Mouse (Mus musculus) neural tube, embryonic 14.5 days (tissue): ENCODE measurements at regions not wholly inside any gene's neighbourhood (a gene's known extent, or its start where the extent isn't known, plus 50 kb on each side); places are given as distances from the start of the nearest gene placed in this dataset.

ENCODE experiments used
- ATAC-seq: fragments of 200-750 bp; cut with Nextera tagmentation; 2 replicates; pipeline ENCODE4 v1.8.0; 2017; ENCODE audit warnings: low read depth, mild to moderate bottlenecking, moderate TSS enrichment, moderate library complexity
- H3K27ac ChIP-seq: fragments of 300-500 bp; sonication (generic); 2 replicates; pipeline ENCODE4 v1.5.1; 2014; ENCODE audit warnings: low read depth, mild to moderate bottlenecking, control low read depth, low read length, moderate library complexity, mixed read lengths
- H3K27me3 ChIP-seq: fragments of 300-500 bp; sonication (generic); 2 replicates; pipeline ENCODE4 v1.6.1; 2014; ENCODE audit warnings: low read length; ENCODE audit not compliant: control insufficient read depth, insufficient read depth
- H3K36me3 ChIP-seq: fragments of 300-500 bp; sonication (generic); 2 replicates; pipeline ENCODE4 v1.6.1; 2014; ENCODE audit warnings: low read length, mixed read lengths; ENCODE audit not compliant: control insufficient read depth, insufficient read depth
- H3K4me1 ChIP-seq: fragments of 300-500 bp; sonication (generic); 2 replicates; pipeline ENCODE4 v1.6.1; 2014; ENCODE audit warnings: low read length; ENCODE audit not compliant: control insufficient read depth, insufficient read depth
- H3K4me2 ChIP-seq: fragments of 300-500 bp; sonication (generic); 2 replicates; pipeline ENCODE4 v1.6.1; 2014; ENCODE audit warnings: mild to moderate bottlenecking, low read depth, low read length, control low read depth
- H3K4me3 ChIP-seq: fragments of 300-500 bp; sonication (generic); 2 replicates; pipeline ENCODE4 v1.5.1; 2014; ENCODE audit warnings: low read depth, low read length, control low read depth, mixed read lengths
- H3K9ac ChIP-seq: fragments of 300-500 bp; sonication (generic); replicated peaks from 2 replicates; pipeline ENCODE4 v1.6.1; 2014; ENCODE audit warnings: low read depth, mild to moderate bottlenecking, control low read depth, low read length, mixed read lengths
- H3K9me3 ChIP-seq: fragments of 300-500 bp; sonication (generic); 2 replicates; pipeline ENCODE4 v1.6.1; 2016; ENCODE audit warnings: low read length; ENCODE audit not compliant: control insufficient read depth
- WGBS: fragments of 180-500 bp; shearing (Covaris S2); extraction: QIAGEN DNeasy Blood & Tissue Kit; methylation state at CpG from one replicate; pipeline ENCODE4 v1.1.7; 2014; 5-methylcytosine and 5-hydroxymethylcytosine counted together

DNA sequence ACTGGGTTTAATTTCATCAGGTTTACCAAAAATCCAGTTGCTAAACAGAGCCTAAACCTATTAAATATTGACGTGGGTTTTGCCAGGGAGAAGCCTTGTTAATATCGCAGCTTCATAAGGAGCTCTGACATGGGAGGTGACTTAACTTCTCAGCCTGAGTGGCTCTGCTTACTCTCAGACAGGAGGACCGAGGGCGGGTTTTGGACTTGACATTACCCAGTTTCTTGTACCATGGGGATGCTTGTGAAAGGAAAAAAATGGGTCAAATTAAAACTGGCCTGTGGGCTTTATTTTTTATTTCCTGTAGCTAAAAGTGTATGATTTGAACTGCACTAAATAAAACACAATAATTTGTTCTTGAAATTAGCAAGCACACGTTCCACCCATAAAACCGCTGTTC is 524.9 kb downstream of the Ccdc171 start:
- Histone ChIP-seq H3K36me3 (no peaks in the 10 kb centered on the region), H3K27ac (no peak overlapping the region), H3K9me3 (no peaks in the 10 kb centered on the region), H3K9ac (no peak overlapping the region), H3K4me1 (no peaks in the 10 kb centered on the region), H3K27me3 (no peaks in the 10 kb centered on the region), H3K4me2 (no peak overlapping the region), H3K4me3 (no peak overlapping the region)
- WGBS, result 79% methylated on average over 6 of the region's 6 CpGs
- ATAC-seq, result no peak

DNA sequence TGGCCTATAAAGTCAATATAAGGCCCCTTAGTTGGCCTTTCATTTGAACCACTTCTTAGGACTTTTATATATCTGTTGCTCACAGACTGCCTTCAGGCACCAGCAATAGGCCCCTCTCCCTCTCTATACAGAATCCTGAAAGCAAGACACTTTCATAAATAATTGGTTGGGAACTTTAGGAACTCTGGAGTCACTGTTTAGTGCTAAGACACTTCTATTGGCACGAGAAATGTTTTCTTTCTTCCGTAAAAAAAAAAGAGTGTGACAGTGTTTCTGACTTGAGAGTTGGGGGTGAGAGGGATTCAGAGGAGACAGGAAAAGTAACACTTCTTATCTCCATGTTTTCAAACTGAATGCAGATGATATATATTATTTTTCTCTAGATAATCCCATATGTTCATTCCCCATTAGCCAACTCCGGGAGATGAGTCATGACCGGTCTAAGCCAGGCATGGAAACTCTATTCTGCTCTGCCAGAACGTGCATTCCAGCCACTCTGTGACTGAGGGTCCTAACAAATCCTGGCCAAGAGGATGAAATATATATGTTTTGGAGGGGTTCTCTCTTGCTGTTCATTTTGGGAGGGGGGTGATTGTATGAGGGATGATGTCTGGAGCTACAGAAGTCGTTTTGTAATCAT is 531.6 kb downstream of the Ccdc171 start:
- Histone ChIP-seq H3K4me1 (no peaks in the 10 kb centered on the region), H3K36me3 (no peaks in the 10 kb centered on the region), H3K27ac (no peak overlapping the region), H3K9me3 (no peaks in the 10 kb centered on the region), H3K9ac (no peak overlapping the region), H3K4me2 (no peak overlapping the region), H3K27me3 (no peaks in the 10 kb centered on the region), H3K4me3 (no peak overlapping the region)
- ATAC-seq, result no peak
- 91% methylated on average over 6 of the region's 6 CpGs for WGBS

DNA sequence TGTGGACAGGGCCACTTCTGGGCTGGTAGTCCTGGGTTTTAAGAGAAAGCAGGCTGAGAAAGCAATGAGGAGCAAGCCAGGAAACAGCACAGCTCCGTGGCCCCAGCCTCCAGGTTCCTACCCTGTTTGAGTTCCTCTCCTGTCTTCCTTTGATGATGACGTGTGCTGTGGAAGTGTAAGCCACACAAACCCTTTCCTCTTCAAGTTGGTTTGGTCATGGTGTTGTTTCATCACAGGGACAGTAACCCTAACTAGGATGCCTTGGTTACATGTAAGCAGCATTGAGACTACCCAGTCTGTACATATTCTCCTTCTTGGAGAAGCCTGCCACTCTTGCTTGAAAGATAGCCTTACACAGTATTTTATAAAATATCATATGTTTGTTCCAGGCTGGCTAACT is 534.8 kb downstream of the Ccdc171 start:
- no peak for ATAC-seq
- H3K4me3 ChIP-seq, result no peak overlapping the region
- no peak overlapping the region for H3K4me2 ChIP-seq
- no peaks in the 10 kb centered on the region for H3K9me3 ChIP-seq
- no peaks in the 10 kb centered on the region for H3K27me3 ChIP-seq
- no peaks in the 10 kb centered on the region for H3K4me1 ChIP-seq
- H3K9ac ChIP-seq, result no peak overlapping the region
- WGBS, result 82% methylated on average over 2 of the region's 2 CpGs
- H3K36me3 ChIP-seq, result no peaks in the 10 kb centered on the region
- H3K27ac ChIP-seq, result no peak overlapping the region

DNA sequence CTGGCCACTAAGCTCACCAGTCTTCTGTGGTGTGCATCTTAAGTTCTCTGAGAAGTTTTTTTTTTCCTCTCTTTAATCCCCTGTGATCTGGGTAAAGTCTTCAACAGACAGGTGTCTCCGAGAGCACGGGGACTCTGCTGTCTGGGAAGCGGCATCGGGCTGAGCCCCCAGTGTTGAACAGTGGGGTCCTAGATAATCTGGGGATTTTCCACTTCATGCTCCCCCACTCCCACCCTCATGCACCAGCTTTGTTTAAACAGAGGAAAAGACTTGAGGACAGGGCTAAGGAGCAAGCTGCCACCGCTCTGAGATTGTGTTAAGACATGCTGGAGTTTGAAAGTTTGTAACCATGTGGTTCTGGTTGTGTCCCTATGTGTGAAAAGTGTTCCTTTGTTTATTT is 538.4 kb downstream of the Ccdc171 start:
- Histone ChIP-seq H3K27me3 (no peaks in the 10 kb centered on the region), H3K4me2 (no peak overlapping the region), H3K4me1 (no peaks in the 10 kb centered on the region), H3K4me3 (no peak overlapping the region), H3K9me3 (no peaks in the 10 kb centered on the region), H3K9ac (no peak overlapping the region), H3K36me3 (no peaks in the 10 kb centered on the region), H3K27ac (no peak overlapping the region)
- no peak for ATAC-seq
- 89% methylated on average over 5 of the region's 5 CpGs for WGBS

- peak; percentile 66 for ATAC-seq
- H3K9ac ChIP-seq, result no peak overlapping the region
- H3K4me3 ChIP-seq, result no peak overlapping the region
- no peaks in the 10 kb centered on the region for H3K27me3 ChIP-seq
- no peak overlapping the region for H3K27ac ChIP-seq
- 0 out of 2 replicates have a peak, but pooled peaks cover 2% of the 10 kb centered on the region for H3K4me1 ChIP-seq
- H3K36me3 ChIP-seq, result no peaks in the 10 kb centered on the region
- 24% methylated on average over 15 of the region's 15 CpGs for WGBS
- H3K9me3 ChIP-seq, result no peaks in the 10 kb centered on the region
- no peak overlapping the region for H3K4me2 ChIP-seq
Measured at GRCm38 (mm10) chr4:84064614-84065456, 539.5 kb downstream of the Ccdc171 start.

DNA sequence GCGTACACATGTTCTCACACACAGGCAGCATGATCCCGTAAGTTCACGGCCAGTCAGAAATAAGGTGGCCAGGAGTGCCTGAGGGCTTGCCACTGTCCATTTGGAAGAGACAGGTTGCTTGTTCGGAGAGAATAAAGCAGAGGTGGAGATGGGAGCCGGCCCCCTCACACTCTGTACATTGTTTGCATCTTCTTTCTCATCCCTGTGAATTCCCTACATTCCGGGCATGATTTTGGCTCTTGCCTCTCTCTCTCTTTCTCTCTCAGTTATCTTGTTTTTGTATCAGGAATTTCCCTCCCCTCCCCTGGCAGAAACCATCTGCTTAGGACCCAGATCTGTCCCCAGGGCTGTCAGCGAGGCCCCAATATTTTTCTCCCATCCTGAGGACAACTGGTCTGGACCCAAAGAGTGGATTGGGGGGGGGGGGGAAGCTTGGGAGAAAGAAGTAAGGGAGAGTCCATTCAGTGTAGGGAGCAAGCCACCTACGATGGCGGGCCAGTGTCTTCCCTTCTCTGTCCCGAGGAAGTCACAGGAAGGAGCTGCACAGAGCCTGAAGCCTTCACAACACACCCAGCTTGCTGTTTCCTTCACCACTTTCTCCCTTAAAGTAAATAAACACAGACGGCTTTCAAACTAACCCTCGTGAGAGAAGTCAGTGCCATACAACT is 540.2 kb downstream of the Ccdc171 start:
- no peak overlapping the region for H3K9ac ChIP-seq
- H3K36me3 ChIP-seq, result no peaks in the 10 kb centered on the region
- H3K4me2 ChIP-seq, result no peak overlapping the region
- H3K9me3 ChIP-seq, result no peaks in the 10 kb centered on the region
- H3K27ac ChIP-seq, result no peak overlapping the region
- H3K4me1 ChIP-seq, result 0 out of 2 replicates have a peak, but pooled peaks cover 2% of the 10 kb centered on the region
- H3K27me3 ChIP-seq, result no peaks in the 10 kb centered on the region
- no peak for ATAC-seq
- 68% methylated on average over 12 of the region's 12 CpGs for WGBS
- no peak overlapping the region for H3K4me3 ChIP-seq

DNA sequence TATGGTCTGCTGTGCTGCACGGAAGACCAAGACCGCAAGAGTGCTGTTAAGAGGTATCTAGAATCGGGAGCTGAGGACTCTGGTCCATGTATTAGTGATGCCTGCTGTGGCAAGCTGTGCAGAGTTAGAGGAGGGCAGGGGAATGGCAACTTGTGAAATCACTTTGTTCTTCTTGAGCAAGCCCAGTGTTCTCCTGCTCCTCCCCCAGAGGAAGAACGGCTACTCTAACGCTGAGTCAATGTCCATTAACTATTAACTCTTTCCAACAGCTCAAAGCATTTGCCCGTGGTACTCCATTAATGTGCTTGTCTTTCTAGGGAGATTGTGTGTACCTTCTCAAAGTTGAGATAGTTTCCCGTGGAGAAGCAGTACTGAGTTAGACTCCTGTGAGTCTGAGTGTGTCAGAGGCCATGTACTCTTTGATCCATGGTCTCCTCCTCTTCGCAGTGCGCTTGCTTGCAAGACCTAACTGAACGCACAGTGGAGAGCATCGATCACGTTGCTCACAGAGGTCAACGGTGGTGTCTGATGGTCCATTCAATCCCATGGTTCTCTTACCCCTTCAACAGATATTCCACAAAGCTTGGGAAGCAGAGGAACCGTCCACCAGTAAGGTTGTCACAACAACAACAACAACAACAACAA is 542.7 kb downstream of the Ccdc171 start:
- H3K27me3 ChIP-seq, result no peaks in the 10 kb centered on the region
- no peaks in the 10 kb centered on the region for H3K9me3 ChIP-seq
- H3K4me1 ChIP-seq, result 0 out of 2 replicates have a peak, but pooled peaks cover 2% of the 10 kb centered on the region
- no peak for ATAC-seq
- no peak overlapping the region for H3K4me3 ChIP-seq
- H3K36me3 ChIP-seq, result no peaks in the 10 kb centered on the region
- 80% methylated on average over 14 of the region's 14 CpGs for WGBS
- no peak overlapping the region for H3K4me2 ChIP-seq
- no peak overlapping the region for H3K27ac ChIP-seq
- no peak overlapping the region for H3K9ac ChIP-seq

GRCm38 (mm10) chr4:84068947-84069663 is 543.8 kb downstream of the Ccdc171 start:
- H3K36me3 ChIP-seq, result no peaks in the 10 kb centered on the region
- no peak overlapping the region for H3K27ac ChIP-seq
- H3K4me2 ChIP-seq, result no peak overlapping the region
- no peak overlapping the region for H3K9ac ChIP-seq
- no peak overlapping the region for H3K4me3 ChIP-seq
- H3K4me1 ChIP-seq, result 0 out of 2 replicates have a peak, but pooled peaks cover 2% of the 10 kb centered on the region
- 22% methylated on average over 11 of the region's 11 CpGs for WGBS
- no peaks in the 10 kb centered on the region for H3K9me3 ChIP-seq
- H3K27me3 ChIP-seq, result no peaks in the 10 kb centered on the region
- no peak for ATAC-seq
